Mouse (Mus musculus) frontal cortex, adult (tissue): Measurements from ENCODE around the gene Sec24d.
A peak's percentile ranks its signal among the peaks of the same experiment; 100 is the strongest.

ENCODE experiments used
- ATAC-seq: cut with Nextera tagmentation; 2 replicates; pipeline ENCODE4 v1.9.2; 2017; ENCODE audit warnings: mild to moderate bottlenecking, moderate library complexity, mixed read lengths; ENCODE audit not compliant: low TSS enrichment

The Sec24d gene

DNA sequence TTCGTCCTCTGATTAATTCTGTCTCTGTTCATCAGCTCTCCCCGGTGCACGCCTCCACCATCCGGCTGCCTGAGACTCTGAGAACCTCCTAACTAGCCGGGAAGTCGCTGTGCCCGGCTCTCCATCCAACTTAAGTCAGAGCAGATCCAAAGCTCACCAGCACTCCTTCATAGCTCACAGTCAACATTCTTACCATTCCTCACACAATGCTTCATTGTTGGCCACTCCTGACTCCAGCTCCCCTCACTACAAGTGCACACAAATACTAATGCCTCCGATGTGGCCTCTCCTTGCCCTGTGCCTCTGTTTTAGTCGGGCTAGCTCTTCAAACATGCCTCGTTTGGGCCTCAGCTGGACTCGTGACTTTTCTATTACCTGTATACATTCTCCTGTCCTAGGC is 29.4 kb downstream of the Sec24d start:
- no peak for ATAC-seq

DNA sequence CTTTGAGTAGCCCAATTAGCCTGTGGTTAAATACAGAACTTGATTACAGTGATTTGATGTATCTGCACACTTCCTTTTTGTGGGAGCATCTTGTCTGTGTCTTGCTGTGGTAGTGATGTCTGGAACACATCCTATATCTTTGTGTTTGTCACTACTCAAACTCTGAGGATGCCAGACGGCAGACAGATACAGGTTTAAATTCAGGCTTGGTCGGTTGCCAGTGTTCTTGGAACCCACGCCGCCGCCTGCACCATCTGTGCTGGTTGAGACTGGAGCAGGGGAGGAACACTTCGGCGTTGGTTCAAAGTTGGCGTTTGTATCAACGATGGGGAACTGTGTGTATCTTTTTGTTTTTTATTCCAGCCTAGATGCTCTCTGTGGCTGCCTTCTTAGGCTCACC is 31.0 kb downstream of the Sec24d start:
- peak; percentile 99 for ATAC-seq

DNA sequence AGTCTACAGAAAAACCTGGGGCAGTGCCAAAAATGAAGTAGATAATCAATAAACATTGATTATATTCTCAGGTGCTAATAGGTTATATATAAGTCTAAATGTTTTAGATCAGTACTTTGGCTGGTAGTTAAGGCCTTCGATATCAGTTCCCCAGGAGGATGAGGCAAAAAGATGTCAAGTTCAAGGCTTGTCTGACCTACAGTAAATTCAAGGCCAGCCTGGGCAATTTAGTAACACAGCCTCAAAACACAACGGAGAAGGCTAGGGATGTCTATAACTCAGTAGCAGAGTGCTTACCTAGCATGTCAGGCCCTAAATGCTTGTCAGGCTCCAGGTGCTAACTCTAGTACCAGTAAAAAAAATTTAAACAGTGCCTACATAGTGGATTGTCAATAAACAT is 34.3 kb downstream of the Sec24d start:
- no peak for ATAC-seq

DNA sequence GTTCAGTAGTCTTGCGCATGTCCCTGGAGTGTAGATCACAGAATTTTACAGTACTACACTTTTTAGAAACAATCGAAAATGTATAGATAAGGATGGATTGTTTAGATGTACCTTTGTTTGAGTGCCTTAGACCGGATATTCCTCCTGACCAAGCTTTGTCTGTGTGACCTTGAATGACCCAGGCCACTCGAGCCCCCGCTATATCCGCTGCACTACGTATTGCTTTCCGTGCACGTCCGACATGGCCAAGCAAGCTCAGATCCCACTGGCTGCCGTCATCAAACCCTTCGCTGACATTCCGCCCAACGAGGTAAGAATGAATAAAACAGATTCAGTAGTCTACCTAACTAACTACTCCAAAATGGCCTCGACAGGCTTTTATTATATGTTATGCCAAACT is 38.4 kb downstream of the Sec24d start:
- no peak for ATAC-seq

DNA sequence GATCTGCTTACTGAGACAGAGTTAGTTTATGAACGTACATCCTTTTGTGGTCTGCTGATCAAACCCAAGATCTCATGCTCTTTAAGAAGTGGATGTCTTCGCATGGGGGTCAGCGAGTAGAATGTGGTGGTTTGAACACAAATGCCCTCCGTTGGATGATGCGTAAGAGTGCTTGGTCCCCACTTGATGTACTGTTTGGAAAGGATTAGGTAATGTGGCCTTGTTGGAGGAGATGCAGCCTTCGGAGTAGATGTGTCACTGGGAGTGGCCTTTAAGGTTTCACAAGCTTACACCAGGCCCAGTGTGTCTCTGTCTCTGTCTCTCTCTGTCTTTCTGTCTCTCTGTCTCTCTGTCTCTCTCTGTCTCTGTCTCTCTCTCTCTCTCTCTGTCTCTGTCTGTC is 40.2 kb downstream of the Sec24d start:
- ATAC-seq, result no peak

DNA sequence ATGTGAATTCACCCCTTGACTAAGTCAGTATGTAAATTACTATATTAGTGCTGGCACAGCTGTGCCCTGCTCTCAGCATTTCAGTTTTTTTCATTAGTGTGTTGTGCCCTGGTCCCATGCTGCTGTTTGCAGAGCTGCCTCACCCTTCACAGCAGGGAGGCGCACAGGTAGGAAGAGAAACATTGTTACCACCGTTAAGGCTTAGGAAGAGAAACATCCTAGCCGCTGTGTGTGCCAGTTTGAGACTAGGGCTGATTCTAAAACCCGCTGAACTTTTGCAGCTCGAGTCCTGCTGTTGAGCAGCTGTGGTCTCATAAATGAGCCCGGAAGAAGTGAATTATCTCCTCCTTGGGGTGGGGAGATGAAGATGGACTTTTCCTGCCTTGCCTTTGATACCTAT is 41.9 kb downstream of the Sec24d start:
- no peak for ATAC-seq

DNA sequence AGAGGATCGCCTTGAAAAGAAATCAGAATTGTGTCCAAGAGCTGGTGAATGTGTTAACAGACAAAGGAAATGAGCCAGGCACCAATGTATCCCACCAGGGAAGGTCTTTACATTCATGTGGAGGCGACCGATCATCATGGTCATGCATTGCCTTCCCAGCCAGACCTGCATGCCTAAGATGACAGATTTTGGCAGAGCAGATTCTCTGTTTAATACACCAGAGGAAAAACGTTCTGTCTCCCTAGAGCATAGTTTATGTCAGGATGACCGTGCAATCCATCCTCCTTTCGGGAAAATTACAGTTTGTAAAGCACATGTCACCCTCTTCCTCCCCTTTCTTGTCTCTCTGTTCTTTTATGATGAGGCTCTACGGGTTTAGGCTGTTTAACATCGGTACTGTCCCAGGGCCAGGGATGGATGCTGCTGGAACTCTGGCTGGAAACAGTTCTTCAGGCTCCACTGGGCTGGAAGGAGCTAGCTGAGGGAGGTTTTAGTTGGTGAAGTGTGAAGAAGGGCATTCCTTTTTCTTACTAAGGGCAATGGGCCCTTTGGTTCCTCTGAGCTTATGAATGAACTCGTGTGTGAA is 45.3 kb downstream of the Sec24d start:
- no peak for ATAC-seq

DNA sequence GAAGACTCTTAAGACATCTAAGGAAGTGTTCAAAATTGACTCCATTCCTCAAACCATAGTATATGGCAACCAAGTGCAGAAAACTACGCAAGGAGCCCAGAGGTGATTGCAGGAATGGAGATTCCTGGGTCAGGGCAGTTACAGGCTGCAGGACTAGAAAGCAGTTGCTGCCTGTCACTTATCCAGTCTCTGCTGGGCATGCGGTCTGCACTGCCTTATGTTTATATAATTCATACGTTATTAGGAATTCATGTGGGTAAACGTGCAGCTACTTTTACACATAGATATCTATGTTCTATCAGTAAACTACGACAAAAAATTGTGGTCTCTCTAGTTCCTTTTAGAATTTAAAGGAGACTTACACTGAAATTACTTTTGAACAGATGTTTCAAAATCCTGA is 46.2 kb downstream of the Sec24d start:
- no peak for ATAC-seq

DNA sequence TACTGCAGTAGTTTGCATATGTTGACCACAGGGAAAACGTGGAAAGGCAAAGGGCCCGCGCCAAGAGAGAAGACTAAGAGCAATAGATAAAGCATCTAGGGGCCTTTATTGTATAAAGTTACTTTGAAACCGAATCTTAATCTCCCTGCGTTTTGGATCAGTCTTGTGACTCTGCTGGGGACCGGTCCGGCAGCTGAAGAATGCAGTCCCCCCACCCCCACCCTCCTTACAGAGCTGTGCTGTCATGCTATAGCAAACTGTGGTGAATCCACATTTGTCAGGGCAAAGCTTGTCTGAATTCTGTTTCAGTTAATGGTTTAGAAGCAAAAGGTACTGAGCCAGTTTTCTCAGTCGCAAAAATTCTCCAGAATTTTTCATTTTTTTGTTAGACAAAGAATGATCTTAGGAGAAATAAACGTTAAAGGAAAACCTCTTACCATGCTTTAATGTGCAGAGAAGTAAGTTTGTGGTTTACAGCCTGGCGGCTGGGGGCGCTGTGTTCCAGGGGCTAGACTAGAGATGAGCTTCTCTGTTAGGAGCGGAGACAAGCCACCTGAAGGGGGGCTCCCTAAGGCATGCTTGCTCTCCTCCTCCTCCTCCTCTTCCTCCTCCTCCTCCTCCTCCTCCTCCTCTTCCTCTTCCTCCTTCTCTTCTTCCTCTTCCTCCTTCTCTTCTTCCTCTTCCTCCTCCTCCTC is 46.8 kb downstream of the Sec24d start:
- ATAC-seq, result no peak

DNA sequence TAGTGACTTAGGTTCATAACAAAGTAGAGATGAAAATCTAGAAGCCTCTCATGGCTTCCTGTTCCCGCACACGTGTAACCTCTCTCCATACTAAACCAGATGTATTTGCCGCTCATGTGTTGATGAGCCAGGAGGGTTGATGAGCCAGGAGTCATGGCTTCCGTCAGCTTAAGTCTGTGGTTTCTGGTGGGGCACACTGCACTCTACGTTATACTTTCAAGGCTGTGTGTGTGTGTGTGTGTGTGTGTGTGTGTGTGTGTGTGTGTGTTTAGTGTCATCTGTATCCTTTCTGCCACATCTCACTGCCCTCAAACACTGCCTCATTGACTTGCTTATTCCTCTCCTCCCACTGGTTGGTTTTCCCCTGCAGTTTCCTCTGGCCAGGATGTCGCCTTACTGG is 48.8 kb downstream of the Sec24d start:
- ATAC-seq, result no peak

DNA sequence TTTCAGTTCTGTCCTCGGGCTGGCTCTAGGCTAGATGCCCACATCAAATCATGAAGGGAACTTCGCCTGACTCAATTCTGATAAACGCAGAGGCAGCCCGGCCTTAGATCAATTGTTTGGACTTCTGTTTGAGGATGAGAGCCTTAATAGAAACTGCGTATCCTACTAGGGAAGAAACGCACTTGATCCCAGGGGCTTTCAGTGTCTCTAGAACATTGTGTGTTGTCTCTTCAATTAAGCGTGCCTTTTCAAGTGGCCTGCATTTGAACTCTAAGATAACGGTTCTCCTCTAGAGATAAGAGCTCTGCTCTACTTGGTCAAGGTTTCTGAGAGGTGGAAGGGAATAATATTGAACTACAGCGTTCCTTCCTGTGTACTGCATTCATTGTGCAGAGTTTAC is 49.8 kb downstream of the Sec24d start:
- no peak for ATAC-seq

DNA sequence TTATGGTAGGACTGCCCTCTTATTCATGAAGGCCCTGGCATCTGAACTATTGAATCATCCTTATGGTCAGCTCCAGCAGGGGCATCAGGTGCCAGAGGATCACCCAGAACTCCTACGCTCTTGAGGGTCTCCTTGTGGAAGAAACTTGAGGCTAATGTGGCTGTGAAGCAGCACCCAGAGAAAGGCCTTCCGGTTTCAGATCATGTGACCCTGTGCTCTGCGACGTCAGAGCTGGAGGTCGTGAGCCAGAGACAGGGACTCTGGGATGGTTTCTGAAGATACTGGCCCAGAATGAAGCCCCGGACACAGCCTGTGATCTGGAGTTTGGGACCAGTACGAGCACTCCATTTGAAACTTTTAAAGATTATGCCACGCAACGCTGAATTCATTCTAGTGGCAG is 53.1 kb downstream of the Sec24d start:
- no peak for ATAC-seq

DNA sequence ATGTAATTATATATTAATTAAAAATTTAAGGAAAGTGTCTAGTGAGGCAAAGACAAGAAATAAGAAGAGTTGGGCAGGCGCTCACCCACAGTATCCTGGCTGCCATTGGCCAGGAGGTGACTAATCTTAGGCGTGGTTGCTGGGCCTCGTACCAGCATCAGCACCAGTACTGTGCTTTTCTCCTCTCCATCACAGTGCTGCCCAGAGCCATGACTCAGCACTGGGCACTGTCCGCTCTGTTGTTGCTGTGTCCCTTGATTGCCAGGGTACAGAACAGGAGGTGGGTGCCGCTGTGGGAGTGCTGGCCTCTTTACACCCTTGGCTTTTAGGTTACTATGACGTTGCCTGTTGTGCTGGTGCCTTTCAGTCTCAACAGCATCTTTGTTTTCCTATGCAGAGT is 54.4 kb downstream of the Sec24d start:
- peak; percentile 50; the same call in 1 of the 2 replicates for ATAC-seq

DNA sequence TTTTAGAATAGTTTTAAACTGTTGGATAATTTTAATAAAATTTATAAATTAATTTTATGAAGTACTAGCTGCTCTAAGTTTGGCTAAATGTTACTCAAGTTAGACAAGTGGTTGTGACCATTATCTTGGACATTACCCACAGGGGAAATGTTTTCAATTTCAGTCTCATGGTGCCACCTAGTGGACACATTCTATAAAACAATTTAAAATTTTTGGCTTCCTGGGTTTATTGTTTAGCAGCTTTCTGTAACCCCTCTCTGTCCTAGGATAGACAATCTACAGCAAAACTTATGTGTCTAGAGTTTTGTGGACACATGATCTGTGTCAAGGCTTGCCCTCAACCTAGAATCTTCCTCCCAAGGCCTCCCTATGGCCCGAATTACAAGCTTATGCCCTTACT is 54.9 kb downstream of the Sec24d start:
- ATAC-seq, result peak; percentile 47; the same call in 1 of the 2 replicates

DNA sequence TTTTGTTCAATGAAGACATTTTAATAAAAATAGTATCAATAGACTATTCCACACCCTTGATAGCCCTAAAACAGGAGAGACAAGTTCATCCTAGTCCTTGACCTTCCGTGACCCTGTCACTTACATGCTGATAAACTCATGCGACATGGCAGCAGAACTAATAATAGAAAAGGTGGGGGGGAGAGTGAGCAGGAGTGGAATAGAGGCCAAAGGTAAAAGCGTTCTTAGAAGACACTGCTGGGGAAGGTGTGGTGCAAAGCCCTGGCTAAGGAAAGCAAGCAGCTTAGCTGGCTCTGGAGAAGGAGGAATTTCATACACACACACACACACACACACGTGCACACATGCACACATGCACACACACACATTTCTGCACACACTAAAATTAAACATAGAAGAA is 57.1 kb downstream of the Sec24d start:
- ATAC-seq, result no peak

DNA sequence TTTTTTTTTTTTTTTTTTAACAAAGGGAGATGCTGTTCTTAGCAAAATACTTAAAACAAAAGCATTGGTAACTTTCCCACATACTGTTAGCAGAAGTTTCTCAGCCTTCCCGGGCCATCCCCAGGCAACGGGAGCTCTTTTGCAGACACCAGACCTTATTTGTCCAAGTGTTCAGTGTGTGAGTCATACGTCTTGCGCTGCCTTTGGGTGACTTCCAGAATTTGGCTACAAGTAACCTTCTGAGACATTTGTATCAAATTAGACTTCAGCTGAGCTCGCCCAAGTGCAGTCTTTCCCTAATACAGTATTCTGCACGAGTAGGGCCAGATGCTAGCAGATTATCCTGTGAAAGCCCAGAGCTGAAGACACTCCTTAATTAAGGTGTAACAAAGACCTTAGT is 62.0 kb downstream of the Sec24d start:
- peak; percentile 20; the same call in 1 of the 2 replicates for ATAC-seq

DNA sequence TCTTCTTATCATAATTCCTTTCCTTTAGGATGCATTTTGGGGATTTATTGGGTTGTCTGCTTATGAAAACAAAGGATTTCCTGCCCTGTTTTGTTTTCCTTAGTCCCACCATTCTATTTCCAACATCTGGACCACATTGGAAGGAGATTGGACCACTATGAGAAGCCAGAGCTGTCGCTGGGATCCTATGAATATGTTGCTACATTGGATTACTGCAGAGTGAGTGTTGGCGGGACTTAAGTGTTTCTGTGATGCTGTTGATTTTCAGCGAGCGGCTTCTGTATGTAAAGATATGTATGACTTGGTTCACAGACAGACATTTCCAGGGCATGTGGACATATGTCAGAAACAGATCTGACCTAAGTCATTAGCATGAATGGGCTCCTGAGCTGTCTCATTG is 63.0 kb downstream of the Sec24d start:
- no peak for ATAC-seq

DNA sequence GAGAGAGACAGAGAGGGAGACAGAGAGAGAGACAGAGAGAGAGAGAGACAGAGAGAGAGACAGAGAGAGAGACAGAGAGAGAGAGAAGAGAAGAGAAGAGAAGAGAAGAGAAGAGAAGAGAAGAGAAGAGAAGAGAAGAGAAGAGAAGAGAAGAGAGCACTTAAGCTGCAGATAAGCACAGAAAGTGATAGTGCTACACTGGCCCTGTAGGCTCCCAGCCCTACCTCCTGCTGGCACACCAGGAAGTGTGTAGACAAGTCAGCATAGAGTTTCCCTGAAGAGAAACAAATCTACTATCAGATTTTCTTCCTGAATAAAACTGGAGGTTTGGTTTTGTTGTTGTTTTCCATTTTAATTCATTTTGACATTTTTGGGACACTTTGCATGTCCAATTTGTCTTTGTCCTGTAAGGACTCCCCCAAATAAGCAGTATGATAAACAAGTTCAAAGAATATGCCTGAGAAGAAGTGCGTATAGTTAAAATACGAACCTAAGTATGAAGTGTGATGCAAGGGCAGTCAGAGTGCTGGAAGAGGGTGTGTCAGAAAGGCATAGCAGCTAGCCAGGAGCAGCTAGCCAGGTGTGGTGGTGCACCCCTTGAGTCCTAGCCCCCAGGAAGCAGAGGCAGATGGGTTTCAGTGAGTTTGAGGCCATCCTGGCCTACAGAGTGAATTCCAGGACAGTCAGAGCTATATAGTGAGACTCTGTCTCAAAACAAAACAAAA is 65.2 kb downstream of the Sec24d start:
- ATAC-seq, result no peak

DNA sequence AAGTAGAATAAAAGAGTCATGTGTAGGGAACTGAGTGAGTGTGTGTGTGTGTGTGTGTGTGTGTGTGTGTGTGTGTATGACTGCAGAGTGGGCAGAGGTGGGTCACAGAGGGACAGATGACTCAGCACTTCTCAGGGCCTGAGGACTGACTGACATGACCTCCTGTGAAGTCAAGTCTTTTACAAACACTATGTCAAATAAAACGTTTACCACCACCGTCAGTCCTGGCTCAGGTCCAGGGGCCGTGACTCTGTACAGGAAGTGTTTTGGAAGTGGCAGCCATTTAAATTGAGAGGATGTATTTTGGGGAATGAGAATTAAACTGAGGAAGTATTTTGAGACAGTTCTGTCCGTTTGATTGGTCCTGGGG is 65.8 kb downstream of the Sec24d start:
- no peak for ATAC-seq

DNA sequence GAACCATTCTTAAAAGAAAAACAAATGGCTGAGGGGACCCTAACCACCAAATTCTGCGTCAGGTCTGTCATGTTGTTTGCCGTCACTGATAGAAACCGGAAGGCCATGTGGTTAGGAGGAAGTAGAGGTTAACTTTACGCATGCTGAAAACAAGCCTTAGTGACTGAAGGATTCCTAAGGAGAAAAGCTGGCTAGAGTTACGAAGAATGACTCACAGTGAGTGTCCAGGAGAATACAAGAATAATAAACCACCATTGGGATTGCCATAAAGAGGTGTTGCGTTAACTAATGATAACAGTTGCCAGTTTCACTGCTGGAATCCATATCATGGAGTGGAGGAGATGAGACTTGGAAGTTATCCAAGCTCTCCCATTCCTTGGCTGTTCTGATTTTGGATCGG is 67.7 kb downstream of the Sec24d start:
- no peak; the same call in 1 of the 2 replicates for ATAC-seq

DNA sequence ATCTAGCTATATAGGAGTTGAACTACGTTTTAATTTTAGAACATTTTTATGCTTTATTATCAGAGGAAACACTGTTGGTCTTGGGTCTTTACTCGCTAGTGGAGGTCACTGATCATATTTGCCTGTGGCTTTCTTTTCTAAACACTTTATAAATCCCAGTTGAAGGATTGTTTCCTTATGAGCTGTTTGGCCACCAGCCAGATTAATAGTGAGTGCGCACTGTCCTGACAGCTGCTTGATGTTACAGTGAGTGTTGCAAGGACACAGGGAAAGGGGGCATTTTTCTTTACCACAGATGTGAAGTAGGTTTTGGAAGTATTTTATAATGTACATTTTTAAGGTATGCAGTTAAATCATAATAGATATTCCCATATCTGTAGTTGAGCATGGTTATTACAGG is 68.2 kb downstream of the Sec24d start:
- ATAC-seq, result no peak

DNA sequence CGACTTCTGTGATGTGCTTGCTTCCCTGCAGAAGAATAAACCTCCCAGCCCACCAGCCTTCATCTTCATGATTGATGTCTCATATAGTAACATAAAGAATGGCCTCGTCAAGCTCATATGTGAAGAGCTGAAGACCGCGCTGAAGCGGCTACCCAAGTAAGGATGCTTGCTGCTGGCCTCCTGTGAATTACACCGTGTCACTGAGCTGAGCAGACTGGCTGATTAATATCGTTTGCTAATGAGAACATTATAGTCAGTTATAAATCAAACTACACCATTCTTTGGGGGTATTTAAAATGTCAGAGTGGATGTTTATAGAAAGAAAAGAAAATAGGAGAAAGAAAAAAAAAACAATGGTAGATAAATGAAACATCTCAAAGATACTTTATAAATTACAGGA is 69.2 kb downstream of the Sec24d start:
- ATAC-seq, result no peak

DNA sequence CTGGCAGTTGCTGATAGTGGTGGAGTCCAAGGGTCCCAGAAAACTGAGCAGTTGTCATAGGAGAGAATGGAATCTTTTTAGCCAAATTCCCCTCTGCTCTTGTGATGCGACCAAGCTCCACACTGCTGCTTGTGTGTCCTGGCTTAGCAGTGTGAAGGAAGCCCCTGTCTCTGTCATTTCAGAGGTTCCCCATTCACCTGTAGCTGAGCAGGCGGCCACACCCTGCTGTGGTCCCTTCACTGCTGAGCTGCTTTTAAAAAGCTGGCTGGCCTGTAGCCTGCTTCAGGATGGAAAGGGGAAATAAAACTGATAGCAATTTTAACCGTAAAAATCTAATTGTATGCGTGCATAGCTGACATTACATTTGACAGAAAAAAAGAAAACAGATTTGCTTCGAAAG is 69.7 kb downstream of the Sec24d start:
- ATAC-seq, result no peak
